Mouse (Mus musculus): ENCODE results near the gene Abhd14a. TPM values are rescaled to one million over a fixed set of nuclear protein-coding genes. Genes with fewer than 3 reads are reported as not detected.

Abhd14a gene
- polyA plus RNA-seq, 1 experiment from 2014 or later: 16.2 TPM

GRCm38 (mm10) chr9:106397733-106398132 is 49.7 kb downstream of the Abhd14a start:
- Histone ChIP-seq H3K4me3 (ENCODE audit: low read depth, low read length) (no peak overlapping the region), H3K4me1 (ENCODE audit: insufficient read depth) (peaks cover 53% of the 10 kb centered on the region), H3K36me3 (replicated peaks; ENCODE audit: insufficient read depth, low read length) (no peaks in the 10 kb centered on the region), H3K9ac (replicated peaks) (peak overlapping the region; percentile 28; the same call in 1 of the 2 replicates), H3K4me2 (ENCODE audit: low read depth, low read length) (peak overlapping the region; percentile 34; the same call in 1 of the 2 replicates), H3K9me3 (ENCODE audit: low read length) (no peaks in the 10 kb centered on the region), H3K27ac (ENCODE audit: low read depth) (peak overlapping the region; percentile 72), H3K27me3 (ENCODE audit: insufficient read depth, low read length) (no peaks in the 10 kb centered on the region)
- TF ChIP-seq CTCF (IDR thresholded peaks at IDR 0.05; ENCODE audit: low read depth) (no peak), EP300 (IDR thresholded peaks at IDR 0.05; ENCODE audit: low read depth) (peak; percentile 62; the same call in 1 of the 2 replicates)
- DNase-seq: no peak
- WGBS (ENCODE audit: insufficient replicate concordance): 36% methylated on average over 4 of the region's 4 CpGs
- ATAC-seq: no peak; the same call in 1 of the 2 replicates

DNA sequence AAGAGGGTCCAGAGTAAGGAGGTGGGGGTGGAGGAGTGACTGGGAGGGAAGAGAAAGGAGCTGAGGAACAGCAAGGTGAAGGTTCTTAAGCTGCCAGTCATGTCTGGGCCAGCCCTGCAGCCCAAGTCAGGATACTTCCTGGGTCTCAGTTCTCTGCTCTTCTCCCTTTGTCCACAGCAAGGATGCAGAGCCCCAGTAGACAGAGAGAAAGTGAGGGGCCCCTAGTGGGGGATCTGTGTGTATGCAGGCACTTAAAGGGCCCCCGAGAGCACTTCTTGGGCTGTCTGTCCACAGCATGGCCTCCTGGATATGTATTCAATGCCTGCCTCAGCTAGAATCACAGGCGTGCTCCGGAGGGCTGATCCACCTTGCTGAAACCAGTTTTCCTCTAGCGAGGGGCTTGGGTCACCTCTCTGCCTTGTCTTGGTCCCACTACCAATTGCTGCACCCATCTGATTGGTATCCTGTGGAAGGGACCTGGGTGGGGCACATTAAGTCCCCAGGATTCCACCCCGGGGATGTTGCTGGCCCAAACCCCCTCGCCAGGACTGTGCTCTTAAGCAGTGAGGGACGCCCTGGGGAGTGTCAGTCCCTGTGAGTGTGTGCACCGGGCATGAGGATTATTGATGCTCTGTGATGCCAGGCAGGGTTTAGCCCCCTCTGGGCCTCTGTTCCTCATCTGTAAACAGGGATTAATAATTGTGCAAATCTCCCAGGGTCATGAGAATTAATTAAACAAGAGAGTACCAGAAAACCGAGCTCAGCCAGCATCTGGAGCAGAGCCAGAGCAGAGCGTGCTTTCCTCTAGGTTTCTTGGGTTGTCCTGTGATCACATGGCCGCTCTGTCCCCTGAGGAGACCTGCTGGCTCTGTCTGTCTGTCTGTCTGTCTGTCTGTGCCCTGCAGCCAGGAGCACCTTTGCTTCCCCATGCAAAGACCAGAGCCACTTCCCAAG is 52.6 kb downstream of the Abhd14a start:
- H3K9ac ChIP-seq (replicated peaks): no peak overlapping the region
- ATAC-seq: no peak
- no peaks in the 10 kb centered on the region for H3K36me3 ChIP-seq (replicated peaks; ENCODE audit: insufficient read depth, low read length)
- H3K27ac ChIP-seq (ENCODE audit: low read depth): no peak overlapping the region
- 67% methylated on average over 11 of the region's 11 CpGs for WGBS (ENCODE audit: insufficient replicate concordance)
- H3K4me3 ChIP-seq (ENCODE audit: low read depth, low read length): no peak overlapping the region
- H3K4me2 ChIP-seq (ENCODE audit: low read depth, low read length): no peak overlapping the region
- H3K27me3 ChIP-seq (ENCODE audit: insufficient read depth, low read length): no peaks in the 10 kb centered on the region
- TF ChIP-seq EP300 (IDR thresholded peaks at IDR 0.05; ENCODE audit: low read depth) (no peak), CTCF (IDR thresholded peaks at IDR 0.05; ENCODE audit: low read depth) (peak; percentile 58)
- no peaks in the 10 kb centered on the region for H3K9me3 ChIP-seq (ENCODE audit: low read length)
- no peak for DNase-seq
- peaks cover 34% of the 10 kb centered on the region for H3K4me1 ChIP-seq (ENCODE audit: insufficient read depth)

DNA sequence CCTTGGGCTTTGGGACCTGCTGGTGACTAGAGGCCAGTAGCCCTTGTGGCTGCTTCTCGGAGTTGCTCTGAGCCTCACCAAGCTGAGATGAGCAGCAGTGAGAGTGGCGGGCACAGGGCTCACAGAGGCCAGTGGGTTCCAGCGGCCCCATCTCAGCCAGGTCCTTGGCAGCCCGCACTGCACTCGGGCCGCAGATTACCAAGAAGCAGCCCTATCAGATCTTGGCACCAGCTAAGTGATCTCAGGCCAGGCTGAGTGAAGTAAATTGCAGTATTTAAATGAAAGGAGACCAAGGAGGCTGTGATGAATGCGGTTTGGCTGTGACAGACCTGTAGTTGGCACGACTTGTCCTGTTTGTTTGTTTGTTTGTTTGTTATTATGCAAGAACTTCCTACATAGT is 53.9 kb downstream of the Abhd14a start:
- H3K27me3 ChIP-seq (ENCODE audit: insufficient read depth, low read length): no peaks in the 10 kb centered on the region
- no peaks in the 10 kb centered on the region for H3K36me3 ChIP-seq (replicated peaks; ENCODE audit: insufficient read depth, low read length)
- peaks cover 20% of the 10 kb centered on the region for H3K4me1 ChIP-seq (ENCODE audit: insufficient read depth)
- H3K9me3 ChIP-seq (ENCODE audit: low read length): no peaks in the 10 kb centered on the region
- H3K4me3 ChIP-seq (ENCODE audit: low read depth, low read length): no peak overlapping the region
- DNase-seq (no peak), ATAC-seq (no peak)
- TF ChIP-seq EP300 (IDR thresholded peaks at IDR 0.05; ENCODE audit: low read depth): no peak
- TF ChIP-seq CTCF (IDR thresholded peaks at IDR 0.05; ENCODE audit: low read depth): no peak
- H3K27ac ChIP-seq (ENCODE audit: low read depth): no peak overlapping the region
- no peak overlapping the region for H3K9ac ChIP-seq (replicated peaks)
- 69% methylated on average over 8 of the region's 8 CpGs for WGBS (ENCODE audit: insufficient replicate concordance)
- H3K4me2 ChIP-seq (ENCODE audit: low read depth, low read length): no peak overlapping the region

DNA sequence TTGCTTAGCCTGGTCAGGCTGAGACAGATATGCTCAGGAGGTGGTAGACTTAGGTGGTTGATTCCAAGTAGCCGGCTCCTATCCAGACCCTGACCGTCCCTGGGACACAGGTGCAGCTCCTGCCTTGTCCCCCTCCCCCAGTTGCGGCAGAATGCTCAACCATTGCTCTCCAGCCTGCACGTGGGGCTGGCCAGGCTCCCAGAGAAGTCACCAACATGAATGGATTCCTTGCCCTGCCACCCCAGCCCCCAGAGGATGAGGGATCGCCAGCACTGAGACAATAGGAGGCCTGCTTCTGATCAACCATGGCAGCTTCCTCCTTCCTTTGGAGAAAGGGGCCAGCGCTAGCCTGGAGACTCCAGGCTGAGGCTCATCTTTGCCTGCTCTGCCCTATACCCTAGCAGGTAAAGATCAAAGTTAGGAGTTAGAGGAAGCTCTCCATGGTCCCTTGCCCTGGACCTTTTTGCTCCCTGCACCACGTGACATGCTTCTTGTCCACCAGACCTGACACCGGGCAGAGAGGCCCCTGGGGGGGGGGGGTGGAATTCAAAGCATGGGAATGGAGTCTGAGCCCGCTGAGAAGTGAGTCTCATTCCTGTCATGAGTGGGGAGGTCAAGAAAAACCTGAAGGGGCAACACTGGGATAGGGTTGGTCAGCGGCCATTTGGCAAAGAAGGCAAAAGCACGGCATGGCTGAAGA is 54.5 kb downstream of the Abhd14a start:
- Histone ChIP-seq H3K9me3 (ENCODE audit: low read length) (no peaks in the 10 kb centered on the region), H3K4me2 (ENCODE audit: low read depth, low read length) (no peak overlapping the region), H3K4me3 (ENCODE audit: low read depth, low read length) (no peak overlapping the region), H3K9ac (replicated peaks) (no peak overlapping the region), H3K4me1 (ENCODE audit: insufficient read depth) (peaks cover 18% of the 10 kb centered on the region), H3K27me3 (ENCODE audit: insufficient read depth, low read length) (no peaks in the 10 kb centered on the region), H3K36me3 (replicated peaks; ENCODE audit: insufficient read depth, low read length) (no peaks in the 10 kb centered on the region), H3K27ac (ENCODE audit: low read depth) (no peak overlapping the region)
- TF ChIP-seq CTCF (IDR thresholded peaks at IDR 0.05; ENCODE audit: low read depth): no peak
- no peak for TF ChIP-seq EP300 (IDR thresholded peaks at IDR 0.05; ENCODE audit: low read depth)
- WGBS (ENCODE audit: insufficient replicate concordance): 72% methylated on average over 11 of the region's 11 CpGs
- no peak for DNase-seq
- no peak for ATAC-seq

Other genes starting within 250 kb of the Abhd14a start
- gene Ppm1m, start 247.9 kb downstream of the Abhd14a start, polyA plus RNA-seq (2015; fragmentation: Nextera tagmentation; extraction: Ambion mirVana): 11.0 and 11.1 TPM in 2 replicates
- 22.4 and 23.0 TPM in 2 replicates for gene Twf2, start 244.6 kb downstream of the Abhd14a start, polyA plus RNA-seq (2015; fragmentation: Nextera tagmentation; extraction: Ambion mirVana)
- gene Tlr9, start 225.1 kb downstream of the Abhd14a start, polyA plus RNA-seq (2015; fragmentation: Nextera tagmentation; extraction: Ambion mirVana): 0.07 and 0.16 TPM in 2 replicates
- 131 and 146 TPM in 2 replicates for gene Alas1, start 199.0 kb downstream of the Abhd14a start, polyA plus RNA-seq (2015; fragmentation: Nextera tagmentation; extraction: Ambion mirVana)
- 13.0 and 14.5 TPM in 2 replicates for gene Poc1a, start 166.6 kb downstream of the Abhd14a start, polyA plus RNA-seq (2015; fragmentation: Nextera tagmentation; extraction: Ambion mirVana)
- gene Dusp7, start 79.0 kb downstream of the Abhd14a start, polyA plus RNA-seq (2015; fragmentation: Nextera tagmentation; extraction: Ambion mirVana): 3.4 TPM in 2 replicates
- gene Rpl29, start 18.2 kb downstream of the Abhd14a start, polyA plus RNA-seq (2015; fragmentation: Nextera tagmentation; extraction: Ambion mirVana): 483 and 486 TPM in 2 replicates
- 30.4 and 38.7 TPM in 2 replicates for gene Acy1, start 9.4 kb downstream of the Abhd14a start, polyA plus RNA-seq (2015; fragmentation: Nextera tagmentation; extraction: Ambion mirVana)
- 41.4 and 47.9 TPM in 2 replicates for gene Abhd14b, start 219 bp downstream of the Abhd14a start, polyA plus RNA-seq (2015; fragmentation: Nextera tagmentation; extraction: Ambion mirVana)
- gene Pcbp4, start 5.6 kb upstream of the Abhd14a start, polyA plus RNA-seq (2015; fragmentation: Nextera tagmentation; extraction: Ambion mirVana): 4.9 and 6.1 TPM in 2 replicates
- not detected in 2 replicates for gene Gpr62, start 18.3 kb upstream of the Abhd14a start, polyA plus RNA-seq (2015; fragmentation: Nextera tagmentation; extraction: Ambion mirVana)
- gene Rrp9, start 28.3 kb upstream of the Abhd14a start, polyA plus RNA-seq (2015; fragmentation: Nextera tagmentation; extraction: Ambion mirVana): 12.3 and 14.5 TPM in 2 replicates
- gene Parp3, start 29.3 kb upstream of the Abhd14a start, polyA plus RNA-seq (2015; fragmentation: Nextera tagmentation; extraction: Ambion mirVana): 1.6 and 1.9 TPM in 2 replicates
- gene Iqcf1, start 52.3 kb upstream of the Abhd14a start, polyA plus RNA-seq (2015; fragmentation: Nextera tagmentation; extraction: Ambion mirVana): not detected in 2 replicates
- not detected in 2 replicates for gene Iqcf5, start 66.9 kb upstream of the Abhd14a start, polyA plus RNA-seq (2015; fragmentation: Nextera tagmentation; extraction: Ambion mirVana)
- gene Iqcf3, start 114.0 kb upstream of the Abhd14a start, polyA plus RNA-seq (2015; fragmentation: Nextera tagmentation; extraction: Ambion mirVana): not detected in 2 replicates
- gene Iqcf4, start 123.3 kb upstream of the Abhd14a start, polyA plus RNA-seq (2015; fragmentation: Nextera tagmentation; extraction: Ambion mirVana): not detected in 2 replicates
- gene Iqcf6, start 178.9 kb upstream of the Abhd14a start, polyA plus RNA-seq (2015; fragmentation: Nextera tagmentation; extraction: Ambion mirVana): not detected in 2 replicates
- gene Grm2, start 208.4 kb upstream of the Abhd14a start, polyA plus RNA-seq (2015; fragmentation: Nextera tagmentation; extraction: Ambion mirVana): not detected in 2 replicates
- 25.6 and 33.1 TPM in 2 replicates for gene Tex264, start 238.2 kb upstream of the Abhd14a start, polyA plus RNA-seq (2015; fragmentation: Nextera tagmentation; extraction: Ambion mirVana)

All from liver, postnatal 0 days (tissue).